Mouse (Mus musculus): Measurements from ENCODE around the gene Nup93.

DNA sequence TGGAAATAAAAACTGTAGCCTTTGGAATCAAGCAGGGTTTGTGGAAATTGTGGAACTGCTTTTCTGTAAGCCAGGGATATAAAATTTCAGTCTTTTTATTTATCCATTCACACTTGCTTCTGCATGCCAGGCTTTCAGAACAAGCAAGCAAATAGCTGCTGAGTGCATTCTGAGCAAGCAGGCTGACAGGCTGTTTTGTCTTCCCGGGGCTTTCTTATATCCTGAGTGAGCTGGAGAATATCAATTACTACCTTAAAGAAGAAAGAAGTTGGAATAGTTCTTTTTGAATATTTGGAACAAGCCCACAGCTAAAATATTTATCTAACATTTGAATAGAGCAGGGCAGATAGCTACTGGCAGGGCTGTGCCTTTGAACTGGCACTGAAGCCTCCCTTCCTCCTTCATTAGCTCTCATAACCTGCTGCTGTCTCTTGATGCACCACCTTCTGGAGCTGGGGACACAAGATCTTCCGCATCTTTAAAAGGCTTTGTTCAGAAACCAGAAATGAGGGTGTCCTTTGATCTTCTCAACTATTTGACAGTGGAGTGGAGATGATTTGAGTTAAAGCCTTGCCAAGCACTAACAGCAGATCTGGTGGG, 35.6 kb downstream of the Nup93 start:
- TF ChIP-seq CTCF (IDR thresholded peaks at IDR 0.05; ENCODE audit: extremely low read depth, insufficient read depth, low read length) (no peak), POLR2A (IDR thresholded peaks at IDR 0.05; ENCODE audit: extremely low read depth, insufficient read depth, low read length) (no peak)

Data from cortical plate, adult 2 months (tissue).